Mouse (Mus musculus): ENCODE results near the gene Commd7. TPM values are rescaled to one million over a fixed set of nuclear protein-coding genes. Genes with fewer than 3 reads are reported as not detected.

Commd7 gene
- 72.0 and 85.9 TPM in 2 replicates for polyA plus RNA-seq (2015; fragmentation: Nextera tagmentation; extraction: Ambion mirVana)

GRCm38 (mm10) chr2:153631976-153632870, at the start of gene Commd7:
Gene Commd7 (minus strand): TSS chr2:153632781.

GRCm38 (mm10) chr2:153649298-153650013, 16.9 kb upstream of the Commd7 start, which contains the start of gene Dnmt3b:
Gene Dnmt3b (plus strand): TSS chr2:153649450.

Other genes with a start within 250 kb of the Commd7 start
- not detected in 2 replicates for gene 4930404H24Rik, start 140.0 kb downstream of the Commd7 start, polyA plus RNA-seq (2015; fragmentation: Nextera tagmentation; extraction: Ambion mirVana)
- 6.8 and 9.9 TPM in 2 replicates for gene Nol4l, start 102.8 kb downstream of the Commd7 start, polyA plus RNA-seq (2015; fragmentation: Nextera tagmentation; extraction: Ambion mirVana)
- gene Dnmt3b, start 16.7 kb upstream of the Commd7 start, polyA plus RNA-seq (2015; fragmentation: Nextera tagmentation; extraction: Ambion mirVana): 1.9 and 3.2 TPM in 2 replicates
- 0.09 and 0.10 TPM in 2 replicates for gene Dnmt3c, start 63.9 kb upstream of the Commd7 start, polyA plus RNA-seq (2015; fragmentation: Nextera tagmentation; extraction: Ambion mirVana)
- gene Mapre1, start 108.5 kb upstream of the Commd7 start, polyA plus RNA-seq (2015; fragmentation: Nextera tagmentation; extraction: Ambion mirVana): 151 and 166 TPM in 2 replicates
- 0.19 TPM in 1 of 2 replicates, not detected in the other for gene Efcab8, start 147.2 kb upstream of the Commd7 start, polyA plus RNA-seq (2015; fragmentation: Nextera tagmentation; extraction: Ambion mirVana)
- 0.23 and 0.33 TPM in 2 replicates for gene Sun5, start 238.3 kb upstream of the Commd7 start, polyA plus RNA-seq (2015; fragmentation: Nextera tagmentation; extraction: Ambion mirVana)
- gene Bpifb2, start 242.3 kb upstream of the Commd7 start, polyA plus RNA-seq (2015; fragmentation: Nextera tagmentation; extraction: Ambion mirVana): not detected in 2 replicates

All from adrenal gland, postnatal 0 days (tissue).